Mouse (Mus musculus) lung, embryonic 14.5 days (tissue): ENCODE data around the gene Rilpl1. TPM values are rescaled to one million over a fixed set of nuclear protein-coding genes. Genes with fewer than 3 reads are reported as not detected.

Experiments used
- ATAC-seq: fragments of 200-750 bp; cut with Nextera tagmentation; 2 replicates; pipeline ENCODE4 v1.8.0; 2017; ENCODE audit warnings: mild to moderate bottlenecking, moderate TSS enrichment, moderate library complexity; ENCODE audit not compliant: insufficient read depth
- DNase-seq: peaks from one replicate; pipeline ENCODE4 v3.0.0-alpha.2; 2015
- H3K27ac ChIP-seq: fragments of 300-500 bp; sonication (generic); 2 replicates; pipeline ENCODE4 v1.5.1; 2014; ENCODE audit warnings: low read depth, mild to moderate bottlenecking, moderate library complexity
- H3K27me3 ChIP-seq: fragments of 300-500 bp; sonication (generic); 2 replicates; pipeline ENCODE4 v1.6.1; 2014; ENCODE audit warnings: low read length, control low read depth; ENCODE audit not compliant: insufficient read depth
- H3K36me3 ChIP-seq: fragments of 300-500 bp; sonication (generic); 2 replicates; pipeline ENCODE4 v1.6.1; 2014; ENCODE audit warnings: control low read depth; ENCODE audit not compliant: insufficient read depth
- H3K4me1 ChIP-seq: fragments of 300-500 bp; sonication (generic); 2 replicates; pipeline ENCODE4 v1.6.1; 2014; ENCODE audit warnings: antibody characterized with exemption, control low read depth; ENCODE audit not compliant: insufficient read depth
- H3K4me2 ChIP-seq: fragments of 300-500 bp; sonication (generic); 2 replicates; pipeline ENCODE4 v1.6.1; 2014; ENCODE audit warnings: mild to moderate bottlenecking
- H3K4me3 ChIP-seq: fragments of 300-500 bp; sonication (generic); 2 replicates; pipeline ENCODE4 v1.5.1; 2014; ENCODE audit warnings: low read depth, low read length
- H3K9ac ChIP-seq: fragments of 300-500 bp; sonication (generic); 2 replicates; pipeline ENCODE4 v1.6.1; 2014
- H3K9me3 ChIP-seq: fragments of 300-500 bp; sonication (generic); 2 replicates; pipeline ENCODE4 v1.6.1; 2016; ENCODE audit warnings: low read depth, low read length, control low read depth
- CTCF ChIP-seq: IDR thresholded peaks from 2 replicates; pipeline ENCODE4 v1.5.1; 2016; ENCODE audit warnings: antibody characterized with exemption, low read depth
- WGBS: fragments of 180-500 bp; shearing (Covaris S2); extraction: QIAGEN DNeasy Blood & Tissue Kit; methylation state at CpG from one replicate; pipeline ENCODE4 v1.1.7; 2014; 5-methylcytosine and 5-hydroxymethylcytosine counted together
- polyA plus RNA-seq: library from polyadenylated mRNA; unstranded; fragments of >200 nt; fragmentation: Nextera tagmentation; extraction: Ambion mirVana; gene quantifications from 2 replicates; pipeline ENCODE4 v1.2.1, GENCODE M21; 2014

Rilpl1 gene
- polyA plus RNA-seq, 1 experiment from 2014 or later, result 21.1 TPM

DNA sequence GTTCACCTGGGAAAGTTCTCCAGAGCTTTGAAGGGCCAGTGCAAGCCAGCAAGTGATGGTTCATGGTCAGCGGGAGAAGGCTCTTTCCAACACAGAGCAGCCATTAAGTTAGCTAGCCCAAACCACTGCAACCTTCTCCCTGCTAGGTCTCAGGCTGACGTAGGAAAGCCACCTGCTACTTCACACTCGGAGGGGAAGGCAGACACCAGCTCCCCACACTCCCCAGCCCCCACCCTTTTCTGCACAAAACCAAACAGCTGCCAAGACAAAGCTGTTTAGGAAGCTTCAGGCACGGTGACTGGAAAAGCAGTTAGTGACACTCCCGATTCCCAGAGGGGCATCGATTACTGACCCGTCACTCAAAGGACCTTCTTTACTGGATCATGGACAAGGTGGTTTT, 35.6 kb downstream of the Rilpl1 start:
- ATAC-seq (no peak), DNase-seq (no peak)
- TF ChIP-seq CTCF, result no peak
- H3K4me2 ChIP-seq, result no peak overlapping the region
- no peak overlapping the region for H3K4me3 ChIP-seq
- H3K9ac ChIP-seq, result no peak overlapping the region
- H3K9me3 ChIP-seq, result no peaks in the 10 kb centered on the region
- H3K36me3 ChIP-seq, result peaks cover 65% of the 10 kb centered on the region
- 58% methylated on average over 7 of the region's 7 CpGs for WGBS
- H3K27ac ChIP-seq, result no peak overlapping the region
- H3K27me3 ChIP-seq, result no peaks in the 10 kb centered on the region
- no peaks in the 10 kb centered on the region for H3K4me1 ChIP-seq

- TF ChIP-seq CTCF, result no peak
- ATAC-seq (no peak), DNase-seq (no peak)
- H3K36me3 ChIP-seq, result peaks cover 62% of the 10 kb centered on the region
- H3K9me3 ChIP-seq, result no peaks in the 10 kb centered on the region
- H3K4me3 ChIP-seq, result no peak overlapping the region
- no peak overlapping the region for H3K27ac ChIP-seq
- H3K4me2 ChIP-seq, result no peak overlapping the region
- H3K27me3 ChIP-seq, result no peaks in the 10 kb centered on the region
- H3K4me1 ChIP-seq, result no peaks in the 10 kb centered on the region
- H3K9ac ChIP-seq, result no peak overlapping the region
- 89% methylated on average over 11 of the region's 11 CpGs for WGBS
Observed at GRCm38 (mm10) chr5:124493455-124493854, 37.7 kb downstream of the Rilpl1 start.

DNA sequence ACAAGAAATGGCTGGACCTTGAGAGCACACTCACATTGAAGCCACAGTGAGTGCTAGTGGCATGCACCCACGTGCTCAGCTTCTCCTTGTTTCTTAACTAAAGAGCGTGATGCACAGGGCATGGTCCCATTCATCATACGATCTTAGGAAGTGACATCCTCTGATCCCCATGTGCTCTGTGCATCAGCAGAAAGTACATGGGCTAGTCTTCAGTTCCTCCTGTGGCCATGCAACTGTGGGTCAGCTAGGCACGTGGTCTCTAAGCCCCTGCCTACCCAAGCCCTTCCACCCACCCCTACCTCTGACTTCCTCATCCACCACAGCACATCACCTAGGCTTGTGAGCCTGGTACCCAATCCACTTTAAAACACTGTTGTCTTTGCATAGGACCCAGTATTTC, 38.6 kb downstream of the Rilpl1 start:
- ATAC-seq, result no peak
- Histone ChIP-seq H3K27ac (no peak overlapping the region), H3K4me1 (no peaks in the 10 kb centered on the region), H3K9me3 (no peaks in the 10 kb centered on the region), H3K9ac (no peak overlapping the region), H3K4me3 (no peak overlapping the region), H3K27me3 (no peaks in the 10 kb centered on the region), H3K4me2 (no peak overlapping the region), H3K36me3 (peaks cover 59% of the 10 kb centered on the region)
- TF ChIP-seq CTCF, result no peak
- WGBS, result 81% methylated on average over 4 of the region's 4 CpGs
- DNase-seq, result no peak

GRCm38 (mm10) chr5:124491732-124492131, 39.5 kb downstream of the Rilpl1 start:
- TF ChIP-seq CTCF, result no peak
- no peak overlapping the region for H3K4me2 ChIP-seq
- ATAC-seq (no peak), DNase-seq (peak; percentile 57)
- H3K9me3 ChIP-seq, result no peaks in the 10 kb centered on the region
- 49% methylated on average over 4 of the region's 4 CpGs for WGBS
- no peak overlapping the region for H3K9ac ChIP-seq
- no peak overlapping the region for H3K4me3 ChIP-seq
- no peak overlapping the region for H3K27ac ChIP-seq
- H3K27me3 ChIP-seq, result no peaks in the 10 kb centered on the region
- peaks cover 57% of the 10 kb centered on the region for H3K36me3 ChIP-seq
- H3K4me1 ChIP-seq, result no peaks in the 10 kb centered on the region

DNA sequence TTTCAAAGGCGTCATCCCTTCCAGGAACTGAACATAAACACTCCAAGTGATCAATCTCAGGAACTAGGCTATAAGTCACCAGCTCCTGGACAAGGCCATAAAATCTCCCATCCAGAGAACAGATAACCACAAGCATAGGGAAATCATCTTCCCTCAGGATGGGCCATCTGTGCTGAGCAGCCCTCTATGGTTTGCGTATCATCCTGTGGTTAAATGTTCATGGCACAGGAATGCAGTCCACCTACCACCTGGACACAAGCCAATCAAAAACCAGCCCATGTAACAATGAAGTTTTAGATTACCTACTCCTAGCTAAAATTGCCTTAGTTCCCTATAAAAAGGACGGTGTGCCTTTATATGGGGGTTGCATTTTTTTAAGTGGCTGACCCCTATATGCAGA, 42.3 kb downstream of the Rilpl1 start:
- no peak for TF ChIP-seq CTCF
- no peaks in the 10 kb centered on the region for H3K9me3 ChIP-seq
- H3K27me3 ChIP-seq, result no peaks in the 10 kb centered on the region
- no peak overlapping the region for H3K27ac ChIP-seq
- no peaks in the 10 kb centered on the region for H3K4me1 ChIP-seq
- no peak overlapping the region for H3K4me3 ChIP-seq
- DNase-seq (no peak), ATAC-seq (no peak)
- 80% methylated on average over 3 of the region's 3 CpGs for WGBS
- H3K36me3 ChIP-seq, result peaks cover 43% of the 10 kb centered on the region
- no peak overlapping the region for H3K9ac ChIP-seq
- H3K4me2 ChIP-seq, result no peak overlapping the region

DNA sequence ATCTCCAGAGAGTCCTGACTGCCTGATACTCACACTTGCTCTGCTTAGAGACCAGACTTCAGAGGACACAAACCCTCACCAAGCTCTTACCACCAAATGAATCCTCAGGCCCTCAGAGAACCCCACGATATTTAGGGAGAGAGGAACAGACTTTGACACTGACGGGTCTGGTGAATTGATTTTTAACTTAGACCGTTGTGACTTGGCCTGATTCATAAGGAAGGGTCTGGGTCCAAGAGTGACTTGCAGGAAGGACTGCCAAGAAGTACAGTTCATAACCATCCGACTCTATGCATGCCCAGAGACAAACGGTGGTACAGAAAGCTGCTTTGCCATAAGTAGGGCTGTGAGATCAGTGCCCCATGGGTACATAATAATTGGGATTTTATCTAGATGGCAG, 45.5 kb downstream of the Rilpl1 start:
- Histone ChIP-seq H3K27ac (no peak overlapping the region), H3K9ac (no peak overlapping the region), H3K4me1 (no peaks in the 10 kb centered on the region), H3K9me3 (no peaks in the 10 kb centered on the region), H3K36me3 (peaks cover 12% of the 10 kb centered on the region), H3K4me3 (no peak overlapping the region), H3K4me2 (no peak overlapping the region), H3K27me3 (no peaks in the 10 kb centered on the region)
- ATAC-seq (no peak), DNase-seq (no peak)
- no peak for TF ChIP-seq CTCF
- WGBS, result 84% methylated on average over 5 of the region's 5 CpGs

DNA sequence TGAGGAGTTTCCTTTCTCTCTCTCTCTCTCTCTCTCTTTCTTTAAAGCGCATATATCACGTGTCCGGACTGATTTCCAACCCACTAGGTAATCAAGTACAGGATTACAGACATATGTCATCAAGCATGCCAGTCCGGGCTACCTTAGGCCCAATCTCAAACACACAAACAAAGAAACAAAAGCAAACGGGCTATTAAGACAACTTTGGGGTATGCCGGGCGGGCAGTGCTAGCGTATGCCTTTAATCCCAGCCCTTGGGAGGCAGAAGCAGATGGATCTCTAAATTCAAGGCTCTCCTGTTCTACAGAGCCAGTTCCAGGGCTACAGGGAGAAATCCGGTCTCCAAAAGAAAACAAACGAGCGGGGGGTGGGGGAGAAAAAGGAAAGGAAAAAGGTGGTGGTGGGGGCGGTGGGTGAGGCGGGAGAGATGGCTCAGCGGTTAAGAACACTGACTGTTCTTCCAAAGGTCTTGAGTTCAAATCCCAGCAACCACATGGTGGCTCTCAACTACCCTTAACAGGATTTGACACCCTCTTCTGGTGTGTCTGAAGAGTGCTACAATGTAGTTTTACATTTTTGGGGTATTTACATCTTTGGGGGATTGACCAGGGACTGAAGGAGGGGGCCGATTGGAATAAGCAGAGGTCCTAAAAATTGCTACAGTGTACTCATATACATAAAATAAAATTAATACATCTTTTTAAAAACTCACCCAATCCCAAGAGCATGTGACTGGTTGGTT, 47.4 kb downstream of the Rilpl1 start:
- DNase-seq (no peak), ATAC-seq (peak; percentile 38)
- Histone ChIP-seq H3K27me3 (no peaks in the 10 kb centered on the region), H3K4me1 (no peaks in the 10 kb centered on the region; the same call in 1 of the 2 replicates), H3K4me3 (peak overlapping the region; percentile 66), H3K4me2 (peak overlapping the region; percentile 78), H3K9me3 (no peaks in the 10 kb centered on the region), H3K36me3 (no peaks in the 10 kb centered on the region), H3K27ac (peak overlapping the region; percentile 100), H3K9ac (peak overlapping the region; percentile 91)
- WGBS, result 6% methylated on average over 15 of the region's 15 CpGs
- peak; percentile 15; the same call in 1 of the 2 replicates for TF ChIP-seq CTCF
